Comparison of ENCODE assay signal across 8 mouse cellular contexts in genomic region chr5:108676772-108677498, GRCm38 (mm10). TPM values are rescaled to one million over a fixed set of nuclear protein-coding genes. Genes with fewer than 3 reads are reported as not detected.
DNase-seq lines count a peak whose midpoint lies in the region; ATAC-seq lines count a peak whose summit lies in the region.

No protein-coding gene starts in this region.

- peak overlapping the region; percentile 44; the same call in 1 of the 2 replicates for H3K9ac ChIP-seq in kidney, embryonic 15.5 days
- H3K9ac ChIP-seq in embryonic facial prominence, embryonic 15.5 days = peak overlapping the region; percentile 26; the same call in 1 of the 2 replicates
- H3K9ac ChIP-seq in neural tube, embryonic 14.5 days (replicated peaks; ENCODE audit: low read depth, low read length) = peak overlapping the region; percentile 35

- H3K4me3 ChIP-seq in kidney, embryonic 15.5 days (replicated peaks) = peak overlapping the region; percentile 43
- H3K4me3 ChIP-seq in embryonic facial prominence, embryonic 15.5 days (replicated peaks) = peak overlapping the region; percentile 36
- H3K4me3 ChIP-seq in neural tube, embryonic 14.5 days (ENCODE audit: low read depth, low read length) = peak overlapping the region; percentile 23

- no peak for DNase-seq in kidney, postnatal 10 days
- peak; percentile 43 to 51 for DNase-seq in kidney, postnatal 36 days
- DNase-seq in thymus, postnatal 0 days (ENCODE audit: low spot score) = no peak
- DNase-seq in adrenal gland, postnatal 36 days = no peak

- H3K27ac ChIP-seq in kidney, embryonic 15.5 days = peak overlapping the region; percentile 68
- peak overlapping the region; percentile 84 for H3K27ac ChIP-seq in embryonic facial prominence, embryonic 15.5 days (replicated peaks)
- H3K27ac ChIP-seq in neural tube, embryonic 14.5 days (ENCODE audit: low read depth, low read length) = peak overlapping the region; percentile 72

- ATAC-seq in kidney, embryonic 15.5 days (replicated peaks; ENCODE audit: low FRiP score) = peak; percentile 68
- peak; percentile 31; the same call in 1 of the 2 replicates for ATAC-seq in embryonic facial prominence, embryonic 15.5 days (ENCODE audit: insufficient number of reproducible peaks, low FRiP score, low TSS enrichment, low read depth)
- ATAC-seq in neural tube, embryonic 14.5 days (ENCODE audit: low read depth) = peak; percentile 68
- ATAC-seq in inflammation-experienced regulatory T-cells, adult 6 months = no peak

- no peaks in the 10 kb centered on the region for H3K27me3 ChIP-seq in kidney, embryonic 15.5 days
- no peaks in the 10 kb centered on the region for H3K27me3 ChIP-seq in embryonic facial prominence, embryonic 15.5 days
- H3K27me3 ChIP-seq in neural tube, embryonic 14.5 days (ENCODE audit: control insufficient read depth, insufficient read depth, low read length) = no peaks in the 10 kb centered on the region

- peaks cover 10% of the 10 kb centered on the region for H3K36me3 ChIP-seq in kidney, embryonic 15.5 days
- H3K36me3 ChIP-seq in embryonic facial prominence, embryonic 15.5 days = peaks cover 11% of the 10 kb centered on the region
- H3K36me3 ChIP-seq in neural tube, embryonic 14.5 days (ENCODE audit: control insufficient read depth, insufficient read depth, low read length) = no peaks in the 10 kb centered on the region; the same call in 1 of the 2 replicates

- no peaks in the 10 kb centered on the region for H3K9me3 ChIP-seq in kidney, embryonic 15.5 days (replicated peaks)
- no peaks in the 10 kb centered on the region for H3K9me3 ChIP-seq in embryonic facial prominence, embryonic 15.5 days (replicated peaks)
- H3K9me3 ChIP-seq in neural tube, embryonic 14.5 days (ENCODE audit: control insufficient read depth, low read length) = no peaks in the 10 kb centered on the region

- WGBS in kidney, embryonic 15.5 days = 15% methylated on average over 5 of the region's 5 CpGs
- 9% methylated on average over 5 of the region's 5 CpGs for WGBS in embryonic facial prominence, embryonic 15.5 days
- WGBS in neural tube, embryonic 14.5 days = 11% methylated on average over 5 of the region's 5 CpGs

- peak overlapping the region; percentile 74 for H3K4me2 ChIP-seq in kidney, embryonic 15.5 days
- H3K4me2 ChIP-seq in embryonic facial prominence, embryonic 15.5 days (replicated peaks) = peak overlapping the region; percentile 60
- peak overlapping the region; percentile 46 for H3K4me2 ChIP-seq in neural tube, embryonic 14.5 days (ENCODE audit: low read depth, low read length)

- peaks cover 16% of the 10 kb centered on the region for H3K4me1 ChIP-seq in kidney, embryonic 15.5 days
- H3K4me1 ChIP-seq in embryonic facial prominence, embryonic 15.5 days = peaks cover 16% of the 10 kb centered on the region
- H3K4me1 ChIP-seq in neural tube, embryonic 14.5 days (ENCODE audit: control insufficient read depth, insufficient read depth, low read length) = peaks cover 3% of the 10 kb centered on the region; the same call in 1 of the 2 replicates

RNA-seq across cellular contexts. Expression of gene Slc26a1, which starts 1.6 kb away (rescaled TPM):
- polyA plus RNA-seq in kidney, embryonic 15.5 days (2015; fragmentation: Nextera tagmentation; extraction: Ambion mirVana) = 4.3 and 4.9 TPM in 2 replicates
- polyA plus RNA-seq in embryonic facial prominence, embryonic 15.5 days (2015; fragmentation: Nextera tagmentation; extraction: Ambion mirVana) = 0.93 and 0.96 TPM in 2 replicates
- 2.6 and 3.3 TPM in 2 replicates for polyA plus RNA-seq in neural tube, embryonic 14.5 days (2014; fragmentation: Nextera tagmentation; extraction: Ambion mirVana)
- under 1 TPM in 2 of 3 experiments, not detected in 1; 0.16 to 0.78 TPM for polyA plus RNA-seq in inflammation-experienced regulatory T-cells, adult 6 months (2017; shearing (Covaris generic))
- polyA plus RNA-seq in thymus, postnatal 0 days (2015; fragmentation: Nextera tagmentation; extraction: Ambion mirVana) = 0.14 and 0.20 TPM in 2 replicates
- total RNA-seq in adrenal gland, postnatal 36 days (2021) = under 1 TPM in 1 of 2 experiments, not detected in 1; 0.30 TPM

RNA-seq across cellular contexts. Expression of gene Dgkq, which starts 7.5 kb away (rescaled TPM):
- 10.3 and 12.6 TPM in 2 replicates for polyA plus RNA-seq in kidney, embryonic 15.5 days (2015; fragmentation: Nextera tagmentation; extraction: Ambion mirVana)
- polyA plus RNA-seq in embryonic facial prominence, embryonic 15.5 days (2015; fragmentation: Nextera tagmentation; extraction: Ambion mirVana) = 14.6 and 17.4 TPM in 2 replicates
- polyA plus RNA-seq in neural tube, embryonic 14.5 days (2014; fragmentation: Nextera tagmentation; extraction: Ambion mirVana) = 25.5 and 28.7 TPM in 2 replicates
- polyA plus RNA-seq in inflammation-experienced regulatory T-cells, adult 6 months (2017; shearing (Covaris generic)) = 1 to 10 TPM; 2.1 to 7.7 (median 4.7) TPM
- 5.0 and 6.6 TPM in 2 replicates for polyA plus RNA-seq in thymus, postnatal 0 days (2015; fragmentation: Nextera tagmentation; extraction: Ambion mirVana)
- 10 to 100 TPM; 17.4 to 18.7 TPM for total RNA-seq in adrenal gland, postnatal 36 days (2021)

RNA-seq across cellular contexts. Expression of gene Fgfrl1, which starts 15.2 kb away (rescaled TPM):
- 26.8 and 27.4 TPM in 2 replicates for polyA plus RNA-seq in kidney, embryonic 15.5 days (2015; fragmentation: Nextera tagmentation; extraction: Ambion mirVana)
- polyA plus RNA-seq in embryonic facial prominence, embryonic 15.5 days (2015; fragmentation: Nextera tagmentation; extraction: Ambion mirVana) = 29.0 and 29.4 TPM in 2 replicates
- 6.5 and 7.0 TPM in 2 replicates for polyA plus RNA-seq in neural tube, embryonic 14.5 days (2014; fragmentation: Nextera tagmentation; extraction: Ambion mirVana)
- under 1 TPM in 1 of 3 experiments, not detected in 2; 0.32 TPM for polyA plus RNA-seq in inflammation-experienced regulatory T-cells, adult 6 months (2017; shearing (Covaris generic))
- polyA plus RNA-seq in thymus, postnatal 0 days (2015; fragmentation: Nextera tagmentation; extraction: Ambion mirVana) = 4.1 and 5.1 TPM in 2 replicates
- total RNA-seq in adrenal gland, postnatal 36 days (2021) = 10 to 100 TPM; 45.8 to 47.5 TPM

RNA-seq across cellular contexts. Expression of gene Idua, which starts 16.8 kb away (rescaled TPM):
- polyA plus RNA-seq in kidney, embryonic 15.5 days (2015; fragmentation: Nextera tagmentation; extraction: Ambion mirVana) = 10.2 and 11.1 TPM in 2 replicates
- polyA plus RNA-seq in embryonic facial prominence, embryonic 15.5 days (2015; fragmentation: Nextera tagmentation; extraction: Ambion mirVana) = 17.3 and 18.1 TPM in 2 replicates
- polyA plus RNA-seq in neural tube, embryonic 14.5 days (2014; fragmentation: Nextera tagmentation; extraction: Ambion mirVana) = 11.7 and 12.2 TPM in 2 replicates
- polyA plus RNA-seq in inflammation-experienced regulatory T-cells, adult 6 months (2017; shearing (Covaris generic)) = 10 to 100 TPM; 13.1 to 17.8 (median 13.5) TPM
- polyA plus RNA-seq in thymus, postnatal 0 days (2015; fragmentation: Nextera tagmentation; extraction: Ambion mirVana) = 5.4 and 6.2 TPM in 2 replicates
- 10 to 100 TPM; 14.0 to 16.0 TPM for total RNA-seq in adrenal gland, postnatal 36 days (2021)

RNA-seq across cellular contexts. Expression of gene Tmem175, which starts 47.4 kb away (rescaled TPM):
- polyA plus RNA-seq in kidney, embryonic 15.5 days (2015; fragmentation: Nextera tagmentation; extraction: Ambion mirVana) = 25.5 and 28.1 TPM in 2 replicates
- 27.4 and 29.4 TPM in 2 replicates for polyA plus RNA-seq in embryonic facial prominence, embryonic 15.5 days (2015; fragmentation: Nextera tagmentation; extraction: Ambion mirVana)
- polyA plus RNA-seq in neural tube, embryonic 14.5 days (2014; fragmentation: Nextera tagmentation; extraction: Ambion mirVana) = 29.4 and 30.8 TPM in 2 replicates
- polyA plus RNA-seq in inflammation-experienced regulatory T-cells, adult 6 months (2017; shearing (Covaris generic)) = 10 to 100 TPM; 26.7 to 40.8 (median 39.5) TPM
- 25.2 and 28.3 TPM in 2 replicates for polyA plus RNA-seq in thymus, postnatal 0 days (2015; fragmentation: Nextera tagmentation; extraction: Ambion mirVana)
- 10 to 100 TPM; 21.2 to 31.3 TPM for total RNA-seq in adrenal gland, postnatal 36 days (2021)

Comparison
In these comparisons a context has a peak if more than half of its experiments do, and no peak if none do; other contexts are left out.
1. DNase-seq: peak in kidney, postnatal 36 days (2 of 2); none in kidney, postnatal 10 days (single experiment), thymus, postnatal 0 days (single experiment) and adrenal gland, postnatal 36 days (0 of 2).
2. Peak in every context shown above with its lines, with median percentiles within 50 percentile points of each other: H3K27ac ChIP-seq, H3K4me2 ChIP-seq, H3K4me3 ChIP-seq and H3K9ac ChIP-seq.